Mouse (Mus musculus) thymus, postnatal 14 days (tissue): Measurements from ENCODE around the gene Uchl4.
"Not testable (repeated sequence)": the region's sequence is repeated elsewhere in the genome, so short reads cannot be mapped to it uniquely, and the experiment has no call there.

Experiments used
- DNase-seq: peaks from one replicate; pipeline ENCODE4 v3.0.0; 2021

Uchl4 gene

GRCm38 (mm10) chr9:64231674-64232073, 3.3 kb upstream of the Uchl4 start:
- no peak for DNase-seq

- no peak for DNase-seq
These were observed 2.6 kb upstream of the Uchl4 start for GRCm38 (mm10) chr9:64232257-64232957.

GRCm38 (mm10) chr9:64233656-64234055, 1.3 kb upstream of the Uchl4 start:
- no peak for DNase-seq

GRCm38 (mm10) chr9:64236056-64236455, 1.1 kb downstream of the Uchl4 start:
- no peak for DNase-seq

- no peak for DNase-seq
These were observed 5.1 kb downstream of the Uchl4 start for GRCm38 (mm10) chr9:64240116-64240515.

GRCm38 (mm10) chr9:64240681-64241080, 5.7 kb downstream of the Uchl4 start:
- DNase-seq = no peak

- DNase-seq = no peak
These were observed 7.4 kb downstream of the Uchl4 start for GRCm38 (mm10) chr9:64242381-64242831.

- peak; percentile 39 for DNase-seq
These were observed 14.4 kb downstream of the Uchl4 start for GRCm38 (mm10) chr9:64249371-64249770.

GRCm38 (mm10) chr9:64250111-64250730, 15.2 kb downstream of the Uchl4 start:
- DNase-seq = no peak

- DNase-seq = peak; percentile 18
These were observed 17.6 kb downstream of the Uchl4 start for GRCm38 (mm10) chr9:64252591-64253020.

GRCm38 (mm10) chr9:64253021-64253904, 18.3 kb downstream of the Uchl4 start, which contains the start of gene Map2k1:
Gene Map2k1 (minus strand): TSS chr9:64253631.
- peak; percentile 100 for DNase-seq

- no peak for DNase-seq
These were observed 20.4 kb downstream of the Uchl4 start for GRCm38 (mm10) chr9:64255422-64255821.

- no peak for DNase-seq
These were observed 21.2 kb downstream of the Uchl4 start for GRCm38 (mm10) chr9:64256204-64256603.

GRCm38 (mm10) chr9:64259906-64260305, 24.9 kb downstream of the Uchl4 start:
- DNase-seq = no peak

- DNase-seq = no peak
These were observed 26.0 kb downstream of the Uchl4 start for GRCm38 (mm10) chr9:64261023-64261422.

- no peak for DNase-seq
These were observed 29.8 kb downstream of the Uchl4 start for GRCm38 (mm10) chr9:64264813-64265212.

GRCm38 (mm10) chr9:64267231-64267630, 32.2 kb downstream of the Uchl4 start:
- DNase-seq = no peak

GRCm38 (mm10) chr9:64268196-64268595, 33.2 kb downstream of the Uchl4 start:
- DNase-seq = no peak

- DNase-seq = not testable (repeated sequence)
These were observed 33.8 kb downstream of the Uchl4 start for GRCm38 (mm10) chr9:64268836-64269235.

GRCm38 (mm10) chr9:64271249-64271648, 36.2 kb downstream of the Uchl4 start:
- no peak for DNase-seq

- peak; percentile 32 for DNase-seq
These were observed 37.6 kb downstream of the Uchl4 start for GRCm38 (mm10) chr9:64272611-64273010.

GRCm38 (mm10) chr9:64273757-64274156, 38.8 kb downstream of the Uchl4 start:
- DNase-seq = no peak

GRCm38 (mm10) chr9:64274291-64274690, 39.3 kb downstream of the Uchl4 start:
- DNase-seq = no peak
